Mouse (Mus musculus) kidney, adult 2 months (tissue): ENCODE measurements at regions not wholly inside any gene's neighbourhood (a gene's known extent, or its start where the extent isn't known, plus 50 kb on each side); places are given as distances from the start of the nearest gene placed in this dataset.

Experiments used
- CTCF ChIP-seq: fragments of 200-500 bp; conservative IDR thresholded peaks from 2 replicates; pipeline ENCODE4 v1.5.1; 2011; ENCODE audit warnings: low read depth, mild to moderate bottlenecking, control low read depth, low read length, moderate library complexity, mixed read lengths; ENCODE audit not compliant: insufficient read depth, insufficient read length
- POLR2A ChIP-seq: fragments of 200-500 bp; IDR thresholded peaks from one replicate; pipeline ENCODE4 v1.6.1; 2011; ENCODE audit warnings: low read depth, low read length, control low read depth

GRCm38 (mm10) chr9:73275671-73276070 is 162.4 kb downstream of the Rsl24d1 start:
- TF ChIP-seq POLR2A, result no peak
- TF ChIP-seq CTCF, result no peak
